ENCODE assay signal across 8 mouse cellular contexts in the genomic region with DNA sequence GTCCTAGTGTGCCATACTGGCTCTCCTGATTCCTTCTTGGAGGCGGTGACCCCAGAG. TPM values are rescaled to one million over a fixed set of nuclear protein-coding genes. Genes with fewer than 3 reads are reported as not detected.
DNase-seq lines count a peak whose midpoint lies in the region; ATAC-seq lines count a peak whose summit lies in the region.

A gene (plus strand): TSS at position 22 of the 57 bp plus-strand sequence.

- WGBS in midbrain, embryonic 15.5 days: 0% methylated on average over 1 of the region's 1 CpGs

- peak within 1 kb of the TSS; percentile 82 for H3K4me2 ChIP-seq in midbrain, embryonic 15.5 days

- no peaks in the 10 kb centered on the region for H3K9me3 ChIP-seq in midbrain, embryonic 15.5 days

- peak within 1 kb of the TSS; percentile 95 for H3K9ac ChIP-seq in midbrain, embryonic 15.5 days

- no peak for DNase-seq in layer of hippocampus, adult 8-10 months (ENCODE audit: low spot score in 2 of 2)
- no peak for DNase-seq in layer of hippocampus, adult 11-12 months (ENCODE audit: low spot score)
- DNase-seq in heart, adult 8-10 months (ENCODE audit: low spot score): no peak
- DNase-seq in layer of hippocampus, postnatal 25 days (ENCODE audit: extremely low spot score in 1 of 2, low spot score in 1 of 2): no peak
- no peak for DNase-seq in cerebellum, postnatal 36 days
- no peak for DNase-seq in ovary, postnatal 10 days (ENCODE audit: low spot score)

- peaks cover 19% of the 10 kb centered on the region for H3K4me1 ChIP-seq in brown adipose tissue, adult 24 weeks (ENCODE audit: control insufficient read depth, insufficient read depth, insufficient read length, low read length)
- H3K4me1 ChIP-seq in midbrain, embryonic 15.5 days: peaks cover 17% of the 10 kb centered on the region

- no peaks in the 10 kb centered on the region for H3K27me3 ChIP-seq in midbrain, embryonic 15.5 days (replicated peaks)

- H3K36me3 ChIP-seq in midbrain, embryonic 15.5 days (replicated peaks): peaks cover 27% of the 10 kb centered on the region

- ATAC-seq in midbrain, embryonic 15.5 days (replicated peaks): no peak

- peak within 1 kb of the TSS; percentile 100 for H3K27ac ChIP-seq in brown adipose tissue, adult 24 weeks (replicated peaks; ENCODE audit: low read depth, low read length)
- peak within 1 kb of the TSS; percentile 98 for H3K27ac ChIP-seq in midbrain, embryonic 15.5 days

- H3K4me3 ChIP-seq in brown adipose tissue, adult 24 weeks (ENCODE audit: insufficient read depth, low read depth, low read length): peak within 1 kb of the TSS; percentile 98
- H3K4me3 ChIP-seq in midbrain, embryonic 15.5 days: peak within 1 kb of the TSS; percentile 90

RNA-seq across cellular contexts. Expression of the gene that starts here (rescaled TPM):
- 100 to 1,000 TPM; 138 to 156 (median 152) TPM for total RNA-seq in layer of hippocampus, adult 8-10 months (2022)
- 33.4 and 41.3 TPM in 2 replicates for polyA plus RNA-seq in brown adipose tissue, adult 24 weeks (2012; ENCODE audit: insufficient read depth, insufficient read length, missing spikeins)
- 10 to 100 TPM; 45.9 to 53.7 (median 50.7) TPM for total RNA-seq in heart, adult 8-10 months (2022)
- total RNA-seq in layer of hippocampus, postnatal 25 days (2021): 100 to 1,000 TPM; 157 to 177 TPM
- 136 and 150 TPM in 2 replicates for polyA plus RNA-seq in midbrain, embryonic 15.5 days (2015; fragmentation: Nextera tagmentation; extraction: Ambion mirVana)
